Mouse (Mus musculus) embryonic facial prominence, embryonic 12.5 days (tissue): ENCODE measurements around the gene Slc31a1. TPM values are rescaled to one million over a fixed set of nuclear protein-coding genes. Genes with fewer than 3 reads are reported as not detected.

ENCODE experiments used
- ATAC-seq: fragments of 200-750 bp; cut with Nextera tagmentation; 2 replicates; pipeline ENCODE4 v1.8.0; 2017; ENCODE audit not compliant: insufficient number of reproducible peaks, insufficient read depth, low FRiP score, low TSS enrichment
- H3K27ac ChIP-seq: fragments of 300-500 bp; sonication (generic); 2 replicates; pipeline ENCODE4 v1.5.1; 2016; ENCODE audit warnings: mild to moderate bottlenecking
- H3K27me3 ChIP-seq: fragments of 300-500 bp; sonication (generic); 2 replicates; pipeline ENCODE4 v1.6.1; 2016; ENCODE audit warnings: mild to moderate bottlenecking, moderate library complexity
- H3K36me3 ChIP-seq: fragments of 300-500 bp; sonication (generic); 2 replicates; pipeline ENCODE4 v1.6.1; 2016; ENCODE audit warnings: mild to moderate bottlenecking
- H3K4me1 ChIP-seq: fragments of 300-500 bp; sonication (generic); 2 replicates; pipeline ENCODE4 v1.6.1; 2016
- H3K4me2 ChIP-seq: fragments of 300-500 bp; sonication (generic); replicated peaks from 2 replicates; pipeline ENCODE4 v1.6.1; 2016; ENCODE audit warnings: mild to moderate bottlenecking, moderate library complexity
- H3K4me3 ChIP-seq: fragments of 300-500 bp; sonication (generic); 2 replicates; pipeline ENCODE4 v1.5.1; 2016; ENCODE audit warnings: mild to moderate bottlenecking
- H3K9ac ChIP-seq: fragments of 300-500 bp; sonication (generic); 2 replicates; pipeline ENCODE4 v1.6.1; 2016; ENCODE audit warnings: mild to moderate bottlenecking, moderate library complexity
- H3K9me3 ChIP-seq: fragments of 300-500 bp; sonication (generic); 2 replicates; pipeline ENCODE4 v1.6.1; 2016; ENCODE audit warnings: mild to moderate bottlenecking, moderate library complexity
- WGBS: fragments of 180-500 bp; shearing (Covaris S2); methylation state at CpG from one replicate; pipeline ENCODE4 v1.1.7; 2016; 5-methylcytosine and 5-hydroxymethylcytosine counted together
- polyA plus RNA-seq: library from polyadenylated mRNA; unstranded; fragments of >200 nt; fragmentation: Nextera tagmentation; extraction: Ambion mirVana; gene quantifications from 2 replicates; pipeline ENCODE4 v1.2.1, GENCODE M21; 2016

The Slc31a1 gene
- polyA plus RNA-seq, 1 experiment from 2014 or later = 44.8 TPM

GRCm38 (mm10) chr4:62345827-62346226 is 14.7 kb upstream of the Slc31a1 start:
- Histone ChIP-seq H3K36me3 (peaks cover 16% of the 10 kb centered on the region), H3K4me3 (no peak overlapping the region), H3K4me1 (no peaks in the 10 kb centered on the region), H3K27ac (no peak overlapping the region), H3K27me3 (no peaks in the 10 kb centered on the region), H3K9me3 (no peaks in the 10 kb centered on the region), H3K9ac (no peak overlapping the region), H3K4me2 (no peak overlapping the region)
- ATAC-seq = no peak
- WGBS = 84% methylated on average over 4 of the region's 4 CpGs

DNA sequence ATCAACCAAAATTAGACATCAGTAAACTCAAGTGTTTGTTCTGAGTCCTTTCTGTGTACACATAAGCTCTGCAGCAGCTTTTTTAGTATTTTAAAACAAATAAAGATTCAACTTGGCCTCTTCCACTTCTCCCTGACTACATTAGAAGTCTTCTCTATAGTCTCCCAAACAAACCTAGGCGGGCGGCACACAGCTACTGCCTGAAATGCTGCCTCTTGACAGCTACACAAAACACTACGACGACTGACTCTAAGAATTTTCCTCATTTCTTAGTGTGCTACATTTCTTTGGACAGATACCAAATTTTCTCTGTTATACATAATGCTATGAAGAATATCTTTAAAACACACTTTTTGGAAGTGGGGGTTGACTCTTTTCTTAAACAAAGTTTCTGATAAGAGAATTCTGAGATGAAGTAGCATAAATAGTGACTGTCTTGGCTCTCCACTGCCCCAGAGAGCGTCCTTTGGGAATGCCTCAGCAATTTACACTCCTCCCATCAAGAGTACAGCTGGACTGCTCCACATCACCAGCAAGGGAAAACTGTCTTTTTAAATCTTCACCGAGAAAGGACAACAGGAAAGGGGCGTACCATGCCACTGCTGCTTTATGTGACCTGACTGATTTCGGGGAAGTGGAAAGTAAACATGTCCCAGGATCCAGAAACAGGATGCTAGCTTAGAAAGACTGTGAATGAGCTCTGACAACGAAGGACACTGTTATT is 12.8 kb upstream of the Slc31a1 start:
- H3K27ac ChIP-seq = no peak overlapping the region
- no peak overlapping the region for H3K4me3 ChIP-seq
- H3K36me3 ChIP-seq = peaks cover 16% of the 10 kb centered on the region
- no peaks in the 10 kb centered on the region for H3K4me1 ChIP-seq
- no peaks in the 10 kb centered on the region for H3K27me3 ChIP-seq
- 78% methylated on average over 9 of the region's 9 CpGs for WGBS
- no peaks in the 10 kb centered on the region for H3K9me3 ChIP-seq
- no peak overlapping the region for H3K9ac ChIP-seq
- H3K4me2 ChIP-seq = no peak overlapping the region
- ATAC-seq = no peak

DNA sequence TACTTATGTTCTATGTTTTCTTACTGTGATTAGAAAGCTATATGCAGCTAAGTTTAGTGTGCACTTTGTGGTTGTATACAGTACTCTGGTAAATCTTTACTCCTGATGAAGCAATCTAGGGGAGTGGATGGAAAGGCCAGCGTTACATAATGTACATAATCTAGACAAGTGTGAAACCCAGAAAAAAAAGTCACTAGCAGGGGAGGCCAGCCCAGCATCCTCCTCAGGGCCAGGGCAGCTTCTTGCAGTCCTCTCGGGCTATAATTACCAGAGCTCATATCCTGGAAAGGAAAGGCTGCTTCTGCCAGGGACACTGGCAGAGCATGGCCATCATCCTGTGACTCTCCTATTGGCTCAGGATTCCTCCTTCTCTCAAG is 12.2 kb upstream of the Slc31a1 start:
- H3K4me3 ChIP-seq = no peak overlapping the region
- no peaks in the 10 kb centered on the region for H3K9me3 ChIP-seq
- no peak for ATAC-seq
- H3K9ac ChIP-seq = no peak overlapping the region
- no peak overlapping the region for H3K4me2 ChIP-seq
- H3K36me3 ChIP-seq = peaks cover 16% of the 10 kb centered on the region
- 66% methylated on average over 2 of the region's 2 CpGs for WGBS
- H3K4me1 ChIP-seq = no peaks in the 10 kb centered on the region
- no peak overlapping the region for H3K27ac ChIP-seq
- no peaks in the 10 kb centered on the region for H3K27me3 ChIP-seq

DNA sequence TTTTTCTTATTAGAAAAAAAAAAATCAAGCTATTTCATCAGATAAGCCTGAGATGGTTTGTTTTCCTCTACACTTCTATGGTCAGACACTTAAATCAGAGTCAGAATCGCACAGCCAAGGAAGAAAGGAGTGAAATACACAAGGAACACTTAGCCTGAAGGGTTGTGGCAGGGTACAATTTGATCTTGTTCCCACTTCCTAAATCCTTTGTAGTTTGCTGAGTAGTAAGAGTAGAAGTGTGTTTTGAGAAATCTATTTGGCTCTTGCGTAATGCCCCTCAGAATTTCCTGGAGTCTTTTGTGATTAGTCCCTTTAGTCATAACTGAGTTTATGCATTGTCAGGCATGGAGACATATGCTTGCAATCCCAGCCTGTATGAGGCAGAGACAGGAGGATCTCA is 11.2 kb upstream of the Slc31a1 start:
- Histone ChIP-seq H3K4me2 (no peak overlapping the region), H3K4me1 (no peaks in the 10 kb centered on the region), H3K9me3 (no peaks in the 10 kb centered on the region), H3K36me3 (peaks cover 10% of the 10 kb centered on the region; the same call in 1 of the 2 replicates), H3K27me3 (no peaks in the 10 kb centered on the region), H3K4me3 (no peak overlapping the region), H3K9ac (no peak overlapping the region), H3K27ac (no peak overlapping the region)
- 88% methylated on average over 2 of the region's 2 CpGs for WGBS
- no peak for ATAC-seq

- Histone ChIP-seq H3K36me3 (no peaks in the 10 kb centered on the region), H3K9me3 (no peaks in the 10 kb centered on the region), H3K4me2 (no peak overlapping the region), H3K9ac (no peak overlapping the region), H3K27ac (no peak overlapping the region), H3K4me1 (peaks cover 12% of the 10 kb centered on the region), H3K27me3 (no peaks in the 10 kb centered on the region), H3K4me3 (no peak overlapping the region)
- 89% methylated on average over 1 of the region's 1 CpGs for WGBS
- no peak for ATAC-seq
Measured at GRCm38 (mm10) chr4:62357631-62358148, 2.8 kb upstream of the Slc31a1 start.

GRCm38 (mm10) chr4:62359256-62359775 is 1.2 kb upstream of the Slc31a1 start:
- peak overlapping the region; percentile 70 for H3K4me3 ChIP-seq
- no peak for ATAC-seq
- H3K4me2 ChIP-seq = peak overlapping the region; percentile 60
- WGBS = 49% methylated on average over 7 of the region's 7 CpGs
- H3K36me3 ChIP-seq = no peaks in the 10 kb centered on the region
- no peaks in the 10 kb centered on the region for H3K9me3 ChIP-seq
- H3K27ac ChIP-seq = no peak overlapping the region
- H3K4me1 ChIP-seq = peaks cover 12% of the 10 kb centered on the region
- H3K27me3 ChIP-seq = no peaks in the 10 kb centered on the region
- H3K9ac ChIP-seq = peak overlapping the region; percentile 64

DNA sequence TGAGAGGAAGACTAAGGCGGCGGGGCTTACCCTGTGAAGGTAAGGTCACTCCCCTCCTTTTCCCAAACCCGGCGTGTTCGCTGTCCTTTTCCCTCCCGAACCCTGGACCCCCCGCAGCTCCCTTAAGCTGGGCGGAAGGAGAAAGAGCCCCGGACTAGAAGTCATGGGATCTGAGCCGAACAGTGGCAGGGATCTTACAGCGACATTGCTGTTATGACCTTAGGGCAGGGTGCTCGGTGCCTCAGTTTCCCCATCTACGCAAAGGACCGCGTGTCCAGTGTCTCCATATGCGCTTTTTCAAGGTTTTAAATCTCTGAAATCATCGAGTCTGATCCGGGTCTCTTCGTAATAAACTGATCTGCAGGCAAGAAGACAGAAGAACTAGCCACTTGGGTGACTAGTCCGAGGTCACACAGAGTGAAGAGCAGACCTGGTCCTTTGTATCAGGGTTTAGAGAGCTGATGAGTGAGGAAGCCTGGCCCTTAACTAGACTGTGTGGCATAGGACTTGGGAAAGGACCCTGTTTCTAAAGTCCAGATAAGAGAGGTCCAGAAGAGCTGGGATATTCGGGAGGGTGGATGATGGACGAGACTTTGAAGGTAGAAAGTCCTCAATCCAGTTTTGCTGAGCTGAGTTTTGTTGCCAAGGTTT is 403 bp downstream of the Slc31a1 start:
- no peaks in the 10 kb centered on the region for H3K9me3 ChIP-seq
- peak overlapping the region; percentile 60 for H3K4me2 ChIP-seq
- H3K27me3 ChIP-seq = no peaks in the 10 kb centered on the region
- H3K4me3 ChIP-seq = peak overlapping the region; percentile 70
- under 1% methylated on average over 22 of the region's 22 CpGs for WGBS
- no peaks in the 10 kb centered on the region for H3K36me3 ChIP-seq
- no peak for ATAC-seq
- H3K9ac ChIP-seq = peak overlapping the region; percentile 66
- peak overlapping the region; percentile 50; the same call in 1 of the 2 replicates for H3K27ac ChIP-seq
- peaks cover 12% of the 10 kb centered on the region for H3K4me1 ChIP-seq

- Histone ChIP-seq H3K36me3 (no peaks in the 10 kb centered on the region), H3K27me3 (no peaks in the 10 kb centered on the region), H3K27ac (no peak overlapping the region), H3K9ac (peak overlapping the region; percentile 33; the same call in 1 of the 2 replicates), H3K4me1 (peaks cover 12% of the 10 kb centered on the region), H3K4me2 (peak overlapping the region; percentile 60), H3K4me3 (peak overlapping the region; percentile 70), H3K9me3 (no peaks in the 10 kb centered on the region)
- no peak for ATAC-seq
- WGBS = 53% methylated on average over 6 of the region's 6 CpGs
Measured at GRCm38 (mm10) chr4:62361571-62361970, 1.0 kb downstream of the Slc31a1 start.

DNA sequence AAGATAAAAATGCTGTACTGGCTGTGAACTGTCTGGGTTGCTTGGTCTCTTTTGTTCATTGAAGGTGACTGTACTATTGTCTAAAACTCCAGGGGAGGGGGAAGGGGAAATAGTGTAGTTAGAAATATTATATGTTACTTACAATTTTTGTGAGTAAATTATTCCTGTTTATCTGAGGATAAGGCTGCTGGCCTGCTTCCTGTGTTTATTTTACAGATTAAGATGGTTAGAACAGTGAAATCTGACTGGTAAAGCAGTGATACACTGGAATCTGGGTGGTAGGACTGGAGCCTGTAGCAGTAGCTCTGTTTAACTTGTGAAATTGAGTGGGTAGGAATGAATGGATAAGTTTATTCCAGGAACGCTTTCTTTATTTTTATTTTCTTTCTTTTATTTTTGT is 1.5 kb downstream of the Slc31a1 start:
- no peak overlapping the region for H3K27ac ChIP-seq
- ATAC-seq = no peak

GRCm38 (mm10) chr4:62362437-62362836 is 1.9 kb downstream of the Slc31a1 start:
- Histone ChIP-seq H3K27ac (no peak overlapping the region), H3K36me3 (no peaks in the 10 kb centered on the region), H3K4me2 (no peak overlapping the region), H3K9ac (no peak overlapping the region), H3K27me3 (no peaks in the 10 kb centered on the region), H3K4me3 (no peak overlapping the region), H3K9me3 (no peaks in the 10 kb centered on the region), H3K4me1 (peaks cover 12% of the 10 kb centered on the region)
- 88% methylated on average over 2 of the region's 2 CpGs for WGBS
- no peak for ATAC-seq

More for the DNA sequence above, 1.5 kb downstream of the Slc31a1 start:
- no peaks in the 10 kb centered on the region for H3K27me3 ChIP-seq
- H3K36me3 ChIP-seq = no peaks in the 10 kb centered on the region
- peak overlapping the region; percentile 60 for H3K4me2 ChIP-seq
- 91% methylated on average over 1 of the region's 1 CpGs for WGBS
- H3K4me1 ChIP-seq = peaks cover 12% of the 10 kb centered on the region
- H3K9me3 ChIP-seq = no peaks in the 10 kb centered on the region
- peak overlapping the region; percentile 70; the same call in 1 of the 2 replicates for H3K4me3 ChIP-seq
- H3K9ac ChIP-seq = peak overlapping the region; percentile 33; the same call in 1 of the 2 replicates

DNA sequence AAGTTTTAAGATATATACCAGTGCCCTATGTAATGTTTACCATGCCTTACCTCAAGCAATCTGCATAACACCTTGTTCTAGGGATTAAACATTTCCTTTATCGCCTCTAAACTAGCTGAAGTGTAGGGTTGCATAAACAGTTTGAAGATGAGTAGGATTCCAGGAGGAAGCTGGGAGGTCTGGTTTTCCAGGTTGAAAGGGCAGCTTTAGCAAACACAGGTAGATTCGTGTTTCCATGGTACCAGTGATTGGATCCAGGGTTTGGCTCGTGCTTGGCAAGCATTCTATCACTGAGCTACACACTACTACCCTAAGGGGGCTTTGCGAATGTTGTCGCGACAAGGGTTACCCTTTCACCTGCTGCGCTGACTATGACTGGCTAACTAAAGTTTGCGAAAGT is 3.8 kb downstream of the Slc31a1 start:
- H3K9me3 ChIP-seq = no peaks in the 10 kb centered on the region
- no peak overlapping the region for H3K4me3 ChIP-seq
- no peak overlapping the region for H3K4me2 ChIP-seq
- H3K27ac ChIP-seq = no peak overlapping the region
- no peaks in the 10 kb centered on the region for H3K36me3 ChIP-seq
- peaks cover 10% of the 10 kb centered on the region for H3K4me1 ChIP-seq
- H3K27me3 ChIP-seq = no peaks in the 10 kb centered on the region
- WGBS = 87% methylated on average over 8 of the region's 8 CpGs
- H3K9ac ChIP-seq = no peak overlapping the region
- no peak for ATAC-seq

GRCm38 (mm10) chr4:62366291-62366690 is 5.8 kb downstream of the Slc31a1 start:
- 80% methylated on average over 4 of the region's 4 CpGs for WGBS
- Histone ChIP-seq H3K36me3 (no peaks in the 10 kb centered on the region), H3K27ac (no peak overlapping the region), H3K4me1 (peaks cover 6% of the 10 kb centered on the region; the same call in 1 of the 2 replicates), H3K4me3 (no peak overlapping the region), H3K27me3 (no peaks in the 10 kb centered on the region), H3K4me2 (no peak overlapping the region), H3K9ac (no peak overlapping the region), H3K9me3 (no peaks in the 10 kb centered on the region)
- ATAC-seq = no peak
